Mouse (Mus musculus): Measurements from ENCODE around the gene March8.

DNA sequence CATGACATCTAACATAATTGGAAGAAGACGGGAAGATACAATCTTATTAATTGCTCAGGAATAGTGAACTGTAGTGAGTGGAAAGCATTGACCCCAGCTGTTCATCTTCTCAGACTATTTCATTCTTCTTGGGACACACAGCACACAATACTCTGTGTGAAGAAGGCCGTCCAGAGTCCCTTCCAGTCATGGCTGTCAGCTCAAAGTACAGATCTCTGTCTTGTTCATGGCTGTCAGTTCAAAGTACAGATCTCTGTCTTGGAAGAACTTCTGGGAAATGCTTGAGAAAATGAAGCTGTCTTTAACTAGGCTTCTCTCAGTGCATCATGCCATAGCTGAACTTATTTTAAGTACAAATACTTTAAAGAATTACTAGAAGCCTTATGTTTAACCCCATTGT lies 10.1 kb downstream of the March8 start:
- TF ChIP-seq CTCF (IDR thresholded peaks at IDR 0.05; ENCODE audit: insufficient read depth, low read length), result no peak
- TF ChIP-seq POLR2A (IDR thresholded peaks at IDR 0.05; ENCODE audit: borderline replicate concordance, extremely low read depth, low read depth, low read length), result no peak

All from lung, adult 2 months (tissue).